Comparison of ENCODE assay signal across 17 mouse cellular contexts in the genomic region with DNA sequence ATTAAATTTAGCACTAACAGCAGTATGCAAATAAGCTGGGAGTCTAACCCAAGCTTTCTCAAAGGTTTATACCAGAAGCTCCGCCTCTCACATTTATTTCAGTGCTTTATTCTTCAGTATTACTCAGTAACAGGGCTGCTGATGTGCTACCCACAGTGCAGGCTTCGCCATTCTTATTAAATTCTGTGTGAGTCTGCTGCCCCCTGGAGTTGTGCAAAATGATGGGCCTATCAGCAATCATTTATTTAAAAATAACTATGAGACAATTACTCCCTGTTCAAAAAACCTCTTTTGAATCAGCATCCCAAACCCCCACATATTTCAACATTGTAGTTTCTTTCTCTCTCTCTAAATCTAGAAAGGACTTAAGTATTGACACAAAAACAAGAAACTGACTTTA. TPM values are rescaled to one million over a fixed set of nuclear protein-coding genes. Genes with fewer than 3 reads are reported as not detected.
"Had no signal": no experiment of that assay in that cellular context is flagged by ENCODE, and none has a peak within 500 bp of the region (broad histone marks: within the 10 kb centered on the region; RNA-seq: fewer than 3 reads in every experiment).

No protein-coding gene starts in this region.

- H3K9me3 ChIP-seq: limb, embryonic 12.5 days; liver, embryonic 13.5 days; lung, embryonic 15.5 days; megakaryocyte, embryonic 14.5 days; neural tube, embryonic 12.5 days had no signal

- H3K27ac ChIP-seq: limb, embryonic 12.5 days; liver, embryonic 13.5 days; lung, embryonic 15.5 days; macrophage; neural tube, embryonic 12.5 days; stomach, postnatal 0 days had no signal

- H3K36me3 ChIP-seq: limb, embryonic 12.5 days; liver, embryonic 13.5 days; lung, embryonic 15.5 days; neural tube, embryonic 12.5 days had no signal

- H3K4me3 ChIP-seq: limb, embryonic 12.5 days; liver, embryonic 13.5 days; lung, embryonic 15.5 days; megakaryocyte, embryonic 14.5 days; neural tube, embryonic 12.5 days had no signal

- H3K9ac ChIP-seq: limb, embryonic 12.5 days; liver, embryonic 13.5 days; liver, postnatal 0 days; lung, embryonic 15.5 days; neural tube, embryonic 12.5 days had no signal

- H3K4me1 ChIP-seq: liver, embryonic 13.5 days had no signal

- DNase-seq: kidney, adult 18-20 months; kidney, postnatal 10 days; kidney, postnatal 4 days; liver; liver, embryonic 13.5 days; liver, postnatal 0 days; lung, postnatal 14 days; thymus, postnatal 4 days had no signal

- H3K27me3 ChIP-seq: neural tube, embryonic 12.5 days had no signal

- ATAC-seq: liver, postnatal 0 days had no signal

- H3K4me2 ChIP-seq: limb, embryonic 12.5 days; liver, embryonic 13.5 days; lung, embryonic 15.5 days; midbrain, embryonic 11.5 days; neural tube, embryonic 12.5 days had no signal

RNA-seq across cellular contexts. Expression of gene Erbb4, which starts 6.2 kb away (rescaled TPM):
- total RNA-seq: monocyte, adult 5-6 weeks; neutrophil, adult 5-6 weeks had no signal
- polyA plus RNA-seq: liver, embryonic 13.5 days; macrophage; stomach, postnatal 0 days had no signal
